Mouse (Mus musculus): ENCODE results near the gene Setmar.

Gene Setmar

GRCm38 (mm10) chr6:108117881-108118280, 53.0 kb downstream of the Setmar start:
- DNase-seq = no peak

GRCm38 (mm10) chr6:108125474-108125873, 60.6 kb downstream of the Setmar start:
- DNase-seq = no peak

- DNase-seq = no peak
Observed at GRCm38 (mm10) chr6:108126631-108127030, 61.8 kb downstream of the Setmar start.

Data from embryo, embryonic 11 days (tissue).